ENCODE assay signal across 8 mouse cellular contexts in genomic region chr8:124520249-124521080, GRCm38 (mm10). TPM values are rescaled to one million over a fixed set of nuclear protein-coding genes. Genes with fewer than 3 reads are reported as not detected.
A peak's percentile ranks its signal among the peaks of the same experiment; 100 is the strongest.
DNase-seq lines count a peak whose midpoint lies in the region; ATAC-seq lines count a peak whose summit lies in the region.

Cog2 (plus strand) TSS chr8:124520767.

- peaks cover 14% of the 10 kb centered on the region for H3K4me1 ChIP-seq in lung, embryonic 16.5 days (replicated peaks; ENCODE audit: control insufficient read depth, insufficient read depth, low read length)

- peak; percentile 83 for DNase-seq in MEL-GATA-1-ER (ENCODE audit: extremely low read depth, low read depth)
- peak; percentile 87 for DNase-seq in cerebellum, adult 8-10 months
- peak; percentile 92 for DNase-seq in forelimb bud, embryonic 11.5 days (ENCODE audit: low read depth, low spot score)
- peak; percentile 59 for DNase-seq in layer of hippocampus, adult 9-10 months (ENCODE audit: low spot score)
- DNase-seq in ovary, postnatal 10 days (ENCODE audit: low spot score) = peak; percentile 82
- peak; percentile 77 to 87 for DNase-seq in thymus, postnatal 10 days (ENCODE audit: low spot score in 2 of 2)

- 10% methylated on average over 50 of the region's 50 CpGs for WGBS in lung, embryonic 16.5 days

- H3K27me3 ChIP-seq in lung, embryonic 16.5 days (ENCODE audit: control insufficient read depth, insufficient read depth, low read depth, low read length) = no peaks in the 10 kb centered on the region

- ATAC-seq in hematopoietic stem cell, adult 5-6 weeks (replicated peaks in 1 of 2; ENCODE audit: insufficient read depth in 1 of 2, low FRiP score in 2 of 2, low TSS enrichment in 1 of 2, low read depth in 1 of 2, poor library complexity in 2 of 2, severe bottlenecking in 2 of 2) = peak; percentile 99 to 100
- peak; percentile 99 for ATAC-seq in lung, embryonic 16.5 days (ENCODE audit: low read depth)

- peak within 1 kb of the TSS; percentile 79 for H3K4me2 ChIP-seq in lung, embryonic 16.5 days (ENCODE audit: low read depth, low read length)

- H3K36me3 ChIP-seq in lung, embryonic 16.5 days (ENCODE audit: control insufficient read depth, insufficient read depth, low read length) = no peaks in the 10 kb centered on the region

- H3K9ac ChIP-seq in lung, embryonic 16.5 days (ENCODE audit: low read length) = peak within 1 kb of the TSS; percentile 87

- no peaks in the 10 kb centered on the region for H3K9me3 ChIP-seq in lung, embryonic 16.5 days (ENCODE audit: control insufficient read depth, low read length)

- H3K4me3 ChIP-seq in lung, embryonic 16.5 days (ENCODE audit: low read length) = peak within 1 kb of the TSS; percentile 97

- H3K27ac ChIP-seq in lung, embryonic 16.5 days (ENCODE audit: low read length) = no peak within 1 kb of the TSS

RNA-seq across cellular contexts. Expression of gene Cog2, which starts in this region (rescaled TPM):
- total RNA-seq in hematopoietic stem cell, adult 5-6 weeks (2017) = 20.6 and 22.0 TPM in 2 replicates
- polyA plus RNA-seq in lung, embryonic 16.5 days (2015; fragmentation: Nextera tagmentation; extraction: Ambion mirVana) = 35.6 and 36.2 TPM in 2 replicates
